Mouse (Mus musculus) stomach, embryonic 16.5 days (tissue): ENCODE results near the gene Dhrs7b. TPM values are rescaled to one million over a fixed set of nuclear protein-coding genes. Genes with fewer than 3 reads are reported as not detected.
A peak's percentile ranks its signal among the peaks of the same experiment; 100 is the strongest.
"Not testable (repeated sequence)": the region's sequence is repeated elsewhere in the genome, so short reads cannot be mapped to it uniquely, and the experiment has no call there.

Experiments used
- ATAC-seq: fragments of 200-750 bp; cut with Nextera tagmentation; 2 replicates; pipeline ENCODE4 v1.8.0; 2017; ENCODE audit warnings: moderate number of reproducible peaks, moderate TSS enrichment; ENCODE audit not compliant: insufficient read depth, low FRiP score
- H3K27ac ChIP-seq: fragments of 300-500 bp; sonication (generic); 2 replicates; pipeline ENCODE4 v1.5.1; 2014; ENCODE audit warnings: low read length
- H3K27me3 ChIP-seq: fragments of 300-500 bp; sonication (generic); 2 replicates; pipeline ENCODE4 v1.6.1; 2014; ENCODE audit warnings: low read length, control low read depth, mixed read lengths; ENCODE audit not compliant: control insufficient read depth, insufficient read depth
- H3K36me3 ChIP-seq: fragments of 300-500 bp; sonication (generic); 2 replicates; pipeline ENCODE4 v1.6.1; 2014; ENCODE audit warnings: low read length; ENCODE audit not compliant: control insufficient read depth, insufficient read depth
- H3K4me1 ChIP-seq: fragments of 300-500 bp; sonication (generic); 2 replicates; pipeline ENCODE4 v1.6.1; 2014; ENCODE audit warnings: low read length, control low read depth, mixed read lengths; ENCODE audit not compliant: control insufficient read depth, insufficient read depth
- H3K4me2 ChIP-seq: fragments of 300-500 bp; sonication (generic); 2 replicates; pipeline ENCODE4 v1.6.1; 2014; ENCODE audit warnings: low read depth, low read length, mixed read lengths
- H3K4me3 ChIP-seq: fragments of 300-500 bp; sonication (generic); replicated peaks from 2 replicates; pipeline ENCODE4 v1.5.1; 2014; ENCODE audit warnings: mild to moderate bottlenecking, low read length
- H3K9ac ChIP-seq: fragments of 300-500 bp; sonication (generic); 2 replicates; pipeline ENCODE4 v1.6.1; 2014; ENCODE audit warnings: low read length
- H3K9me3 ChIP-seq: fragments of 300-500 bp; sonication (generic); replicated peaks from 2 replicates; pipeline ENCODE4 v1.6.1; 2016; ENCODE audit warnings: low read length, control low read depth; ENCODE audit not compliant: control insufficient read depth
- WGBS: fragments of 180-500 bp; shearing (Covaris S2); extraction: QIAGEN DNeasy Blood & Tissue Kit; methylation state at CpG from one replicate; pipeline ENCODE4 v1.1.7; 2014; 5-methylcytosine and 5-hydroxymethylcytosine counted together
- polyA plus RNA-seq: library from polyadenylated mRNA; unstranded; fragments of >200 nt; fragmentation: Nextera tagmentation; extraction: Ambion mirVana; gene quantifications from 2 replicates; pipeline ENCODE4 v1.2.1, GENCODE M21; 2015

Gene Dhrs7b
- polyA plus RNA-seq, 1 experiment from 2014 or later: 42.8 TPM

- Histone ChIP-seq H3K27me3 (no peaks in the 10 kb centered on the region), H3K9ac (peak within 1 kb of the TSS; percentile 97), H3K4me2 (peak within 1 kb of the TSS; percentile 90), H3K4me3 (peak within 1 kb of the TSS; percentile 97), H3K36me3 (no peaks in the 10 kb centered on the region), H3K27ac (peak within 1 kb of the TSS; percentile 97), H3K4me1 (peaks cover 41% of the 10 kb centered on the region), H3K9me3 (no peaks in the 10 kb centered on the region)
- WGBS: under 1% methylated on average over 62 of the region's 62 CpGs
- ATAC-seq: peak; percentile 99
Measured at GRCm38 (mm10) chr11:60878675-60879294, 48.4 kb downstream of the Dhrs7b start, which contains the start of gene Tmem11. Tmem11 (minus strand) TSS chr11:60879272.

- H3K36me3 ChIP-seq: no peaks in the 10 kb centered on the region
- 1% methylated on average over 11 of the region's 11 CpGs for WGBS
- no peak for ATAC-seq
Measured at GRCm38 (mm10) chr11:60879423-60879822, 49.0 kb downstream of the Dhrs7b start.

GRCm38 (mm10) chr11:60880559-60880958 is 50.1 kb downstream of the Dhrs7b start:
- Histone ChIP-seq H3K9me3 (no peaks in the 10 kb centered on the region), H3K36me3 (no peaks in the 10 kb centered on the region), H3K4me3 (no peak overlapping the region), H3K4me2 (no peak overlapping the region), H3K4me1 (peaks cover 26% of the 10 kb centered on the region), H3K27ac (no peak overlapping the region), H3K27me3 (no peaks in the 10 kb centered on the region), H3K9ac (no peak overlapping the region)
- no peak for ATAC-seq
- WGBS: 94% methylated on average over 4 of the region's 4 CpGs

More at GRCm38 (mm10) chr11:60879423-60879822, 49.0 kb downstream of the Dhrs7b start:
- Histone ChIP-seq H3K4me2 (peak overlapping the region; percentile 90), H3K9ac (peak overlapping the region; percentile 97), H3K4me3 (peak overlapping the region; percentile 97), H3K9me3 (no peaks in the 10 kb centered on the region), H3K27ac (peak overlapping the region; percentile 97), H3K4me1 (peaks cover 35% of the 10 kb centered on the region), H3K27me3 (no peaks in the 10 kb centered on the region)

GRCm38 (mm10) chr11:60882386-60882785 is 52.0 kb downstream of the Dhrs7b start:
- Histone ChIP-seq H3K27ac (no peak overlapping the region), H3K4me2 (no peak overlapping the region), H3K36me3 (no peaks in the 10 kb centered on the region), H3K4me1 (peaks cover 9% of the 10 kb centered on the region), H3K4me3 (no peak overlapping the region), H3K9ac (no peak overlapping the region), H3K27me3 (no peaks in the 10 kb centered on the region), H3K9me3 (no peaks in the 10 kb centered on the region)
- 71% methylated on average over 3 of the region's 3 CpGs for WGBS
- ATAC-seq: no peak

GRCm38 (mm10) chr11:60886986-60887385 is 56.6 kb downstream of the Dhrs7b start:
- H3K4me3 ChIP-seq, H3K4me1 ChIP-seq, H3K9ac ChIP-seq, H3K27me3 ChIP-seq, H3K27ac ChIP-seq, H3K4me2 ChIP-seq, H3K9me3 ChIP-seq, ATAC-seq, H3K36me3 ChIP-seq: not testable (repeated sequence)
- WGBS: 79% methylated on average over 2 of the region's 3 CpGs

GRCm38 (mm10) chr11:60889861-60890260 is 59.4 kb downstream of the Dhrs7b start:
- 50% methylated on average over 2 of the region's 2 CpGs for WGBS

GRCm38 (mm10) chr11:60890286-60890685 is 59.9 kb downstream of the Dhrs7b start:
- H3K4me2 ChIP-seq: no peak overlapping the region
- no peaks in the 10 kb centered on the region for H3K27me3 ChIP-seq
- no peak overlapping the region for H3K4me3 ChIP-seq
- H3K27ac ChIP-seq: no peak overlapping the region
- H3K4me1 ChIP-seq: no peaks in the 10 kb centered on the region
- no peaks in the 10 kb centered on the region for H3K36me3 ChIP-seq
- no peak for ATAC-seq
- H3K9ac ChIP-seq: no peak overlapping the region
- WGBS: 55% methylated on average over 6 of the region's 6 CpGs
- H3K9me3 ChIP-seq: no peaks in the 10 kb centered on the region

More at GRCm38 (mm10) chr11:60889861-60890260, 59.4 kb downstream of the Dhrs7b start:
- Histone ChIP-seq H3K27me3 (no peaks in the 10 kb centered on the region), H3K9me3 (no peaks in the 10 kb centered on the region), H3K36me3 (no peaks in the 10 kb centered on the region), H3K4me2 (no peak overlapping the region), H3K4me3 (no peak overlapping the region), H3K9ac (no peak overlapping the region), H3K4me1 (no peaks in the 10 kb centered on the region), H3K27ac (no peak overlapping the region)
- ATAC-seq: no peak

- Histone ChIP-seq H3K9ac (no peak overlapping the region), H3K27ac (no peak overlapping the region), H3K4me1 (0 out of 2 replicates have a peak, but pooled peaks cover 1% of the 10 kb centered on the region), H3K27me3 (no peaks in the 10 kb centered on the region), H3K9me3 (no peaks in the 10 kb centered on the region), H3K4me3 (no peak overlapping the region), H3K36me3 (no peaks in the 10 kb centered on the region), H3K4me2 (no peak overlapping the region)
- ATAC-seq: no peak
- 48% methylated on average over 3 of the region's 3 CpGs for WGBS
Measured at GRCm38 (mm10) chr11:60890744-60891143, 60.3 kb downstream of the Dhrs7b start.

GRCm38 (mm10) chr11:60895915-60896314 is 65.5 kb downstream of the Dhrs7b start:
- Histone ChIP-seq H3K9me3 (no peaks in the 10 kb centered on the region), H3K4me2 (no peak overlapping the region), H3K4me3 (no peak overlapping the region), H3K27me3 (no peaks in the 10 kb centered on the region), H3K9ac (no peak overlapping the region), H3K27ac (no peak overlapping the region), H3K36me3 (no peaks in the 10 kb centered on the region), H3K4me1 (0 out of 2 replicates have a peak, but pooled peaks cover 5% of the 10 kb centered on the region)
- WGBS: 23% methylated on average over 4 of the region's 4 CpGs
- ATAC-seq: no peak; the same call in 1 of the 2 replicates
